Mouse (Mus musculus) embryonic facial prominence, embryonic 12.5 days (tissue): ENCODE measurements around the gene Syt7. TPM values are rescaled to one million over a fixed set of nuclear protein-coding genes. Genes with fewer than 3 reads are reported as not detected.

ENCODE experiments used
- ATAC-seq: fragments of 200-750 bp; cut with Nextera tagmentation; 2 replicates; pipeline ENCODE4 v1.8.0; 2017; ENCODE audit not compliant: insufficient number of reproducible peaks, insufficient read depth, low FRiP score, low TSS enrichment
- H3K27ac ChIP-seq: fragments of 300-500 bp; sonication (generic); 2 replicates; pipeline ENCODE4 v1.5.1; 2016; ENCODE audit warnings: mild to moderate bottlenecking
- H3K27me3 ChIP-seq: fragments of 300-500 bp; sonication (generic); 2 replicates; pipeline ENCODE4 v1.6.1; 2016; ENCODE audit warnings: mild to moderate bottlenecking, moderate library complexity
- H3K36me3 ChIP-seq: fragments of 300-500 bp; sonication (generic); 2 replicates; pipeline ENCODE4 v1.6.1; 2016; ENCODE audit warnings: mild to moderate bottlenecking
- H3K4me1 ChIP-seq: fragments of 300-500 bp; sonication (generic); 2 replicates; pipeline ENCODE4 v1.6.1; 2016
- H3K4me2 ChIP-seq: fragments of 300-500 bp; sonication (generic); replicated peaks from 2 replicates; pipeline ENCODE4 v1.6.1; 2016; ENCODE audit warnings: mild to moderate bottlenecking, moderate library complexity
- H3K4me3 ChIP-seq: fragments of 300-500 bp; sonication (generic); 2 replicates; pipeline ENCODE4 v1.5.1; 2016; ENCODE audit warnings: mild to moderate bottlenecking
- H3K9ac ChIP-seq: fragments of 300-500 bp; sonication (generic); 2 replicates; pipeline ENCODE4 v1.6.1; 2016; ENCODE audit warnings: mild to moderate bottlenecking, moderate library complexity
- H3K9me3 ChIP-seq: fragments of 300-500 bp; sonication (generic); 2 replicates; pipeline ENCODE4 v1.6.1; 2016; ENCODE audit warnings: mild to moderate bottlenecking, moderate library complexity
- WGBS: fragments of 180-500 bp; shearing (Covaris S2); methylation state at CpG from one replicate; pipeline ENCODE4 v1.1.7; 2016; 5-methylcytosine and 5-hydroxymethylcytosine counted together
- polyA plus RNA-seq: library from polyadenylated mRNA; unstranded; fragments of >200 nt; fragmentation: Nextera tagmentation; extraction: Ambion mirVana; gene quantifications from 2 replicates; pipeline ENCODE4 v1.2.1, GENCODE M21; 2016

The Syt7 gene
- polyA plus RNA-seq, 1 experiment from 2014 or later, result 2.1 TPM

DNA sequence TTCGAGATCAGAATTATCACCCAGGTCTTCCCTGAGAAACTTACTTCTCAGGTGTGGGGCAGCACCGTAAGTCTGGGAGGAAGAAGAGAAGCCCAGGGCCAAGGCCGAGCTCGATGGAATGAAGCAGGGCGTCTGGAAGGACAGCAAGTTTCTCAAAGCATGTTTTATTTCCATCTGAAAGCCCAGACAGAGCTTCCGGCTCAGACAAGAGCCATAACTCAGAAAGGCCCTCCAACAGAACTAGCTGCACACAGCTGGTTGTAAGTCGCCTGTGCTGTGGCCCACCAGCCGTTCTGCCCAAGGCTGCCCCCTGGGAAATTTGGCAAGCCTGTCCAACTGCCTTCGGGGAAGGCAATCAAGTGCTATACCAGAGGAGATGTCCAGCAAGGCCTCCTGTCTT, 38.5 kb downstream of the Syt7 start:
- Histone ChIP-seq H3K9ac (no peak overlapping the region), H3K4me1 (peaks cover 16% of the 10 kb centered on the region), H3K4me3 (no peak overlapping the region), H3K9me3 (no peaks in the 10 kb centered on the region), H3K27me3 (peaks cover 22% of the 10 kb centered on the region), H3K36me3 (no peaks in the 10 kb centered on the region), H3K27ac (no peak overlapping the region), H3K4me2 (no peak overlapping the region)
- 73% methylated on average over 9 of the region's 9 CpGs for WGBS
- ATAC-seq, result no peak

DNA sequence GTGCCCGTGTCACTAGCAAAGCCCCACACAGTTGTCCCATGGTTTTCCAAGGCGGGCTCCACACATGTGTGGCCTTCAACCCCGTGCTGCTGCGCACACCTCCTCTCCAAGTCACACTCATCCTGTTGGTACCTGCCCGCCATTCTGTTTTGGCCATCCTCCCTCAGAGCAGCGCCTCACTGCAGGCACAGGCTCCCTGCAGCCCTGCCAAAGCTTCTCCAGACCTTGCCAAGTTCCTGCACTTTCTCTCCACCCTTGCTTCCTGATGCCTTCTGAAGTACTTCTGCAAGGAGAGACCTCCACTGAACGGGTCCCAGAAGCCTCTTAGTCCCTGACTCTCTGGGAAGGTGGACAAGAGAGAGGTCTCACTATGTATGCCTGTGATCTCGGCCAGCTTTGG, 40.5 kb downstream of the Syt7 start:
- no peak overlapping the region for H3K27ac ChIP-seq
- H3K27me3 ChIP-seq, result 0 out of 2 replicates have a peak, but pooled peaks cover 6% of the 10 kb centered on the region
- 86% methylated on average over 8 of the region's 8 CpGs for WGBS
- no peaks in the 10 kb centered on the region for H3K36me3 ChIP-seq
- no peak overlapping the region for H3K4me2 ChIP-seq
- H3K4me1 ChIP-seq, result peaks cover 10% of the 10 kb centered on the region; the same call in 1 of the 2 replicates
- no peak overlapping the region for H3K4me3 ChIP-seq
- no peak for ATAC-seq
- no peak overlapping the region for H3K9ac ChIP-seq
- H3K9me3 ChIP-seq, result no peaks in the 10 kb centered on the region

DNA sequence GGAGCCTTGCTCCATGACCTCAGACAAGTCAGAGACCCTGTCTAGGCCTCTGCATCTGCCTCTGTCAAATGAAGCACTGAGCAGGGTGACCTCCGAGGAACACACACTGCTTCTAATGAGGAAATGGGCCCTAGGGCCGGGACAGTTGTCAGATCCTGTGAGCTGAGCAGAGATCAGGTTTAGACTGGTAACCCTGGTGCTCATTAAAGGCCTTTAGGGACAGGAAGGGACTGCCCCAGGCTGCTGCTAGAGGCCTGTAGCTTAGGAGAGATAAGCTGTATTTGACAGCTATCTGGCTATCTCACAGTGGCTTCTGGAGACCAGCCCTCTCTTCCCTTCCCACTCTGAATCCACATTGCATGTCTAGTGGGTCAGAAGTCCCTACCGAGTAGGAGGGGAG, 42.5 kb downstream of the Syt7 start:
- WGBS, result 24% methylated on average over 3 of the region's 3 CpGs
- ATAC-seq, result no peak
- Histone ChIP-seq H3K9ac (no peak overlapping the region), H3K27me3 (0 out of 2 replicates have a peak, but pooled peaks cover 3% of the 10 kb centered on the region), H3K4me3 (no peak overlapping the region), H3K4me1 (peaks cover 10% of the 10 kb centered on the region; the same call in 1 of the 2 replicates), H3K9me3 (no peaks in the 10 kb centered on the region), H3K27ac (no peak overlapping the region), H3K4me2 (no peak overlapping the region), H3K36me3 (no peaks in the 10 kb centered on the region)

DNA sequence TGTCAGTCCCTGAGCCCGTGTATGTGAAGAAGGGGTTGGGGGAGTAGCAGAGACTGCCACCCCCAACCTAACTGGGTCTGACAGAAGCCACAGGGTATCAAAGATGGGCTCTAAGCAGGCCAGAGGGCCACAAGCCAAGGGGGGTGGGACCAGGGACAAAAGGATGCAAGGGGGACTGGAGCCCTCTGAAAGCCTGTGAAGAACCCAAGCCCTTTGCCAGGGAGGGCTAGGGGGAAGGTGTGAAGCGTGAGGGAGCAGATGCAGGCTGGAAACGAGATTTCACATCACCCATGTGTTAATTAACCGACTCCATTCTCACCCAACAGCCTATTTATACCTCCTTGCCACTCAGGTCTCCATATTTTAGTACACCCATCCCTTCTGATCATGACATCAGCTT, 43.0 kb downstream of the Syt7 start:
- H3K9ac ChIP-seq, result no peak overlapping the region
- H3K4me1 ChIP-seq, result peaks cover 10% of the 10 kb centered on the region; the same call in 1 of the 2 replicates
- no peak overlapping the region for H3K4me2 ChIP-seq
- ATAC-seq, result no peak
- H3K4me3 ChIP-seq, result no peak overlapping the region
- H3K27ac ChIP-seq, result no peak overlapping the region
- 43% methylated on average over 4 of the region's 4 CpGs for WGBS
- H3K27me3 ChIP-seq, result 0 out of 2 replicates have a peak, but pooled peaks cover 3% of the 10 kb centered on the region
- no peaks in the 10 kb centered on the region for H3K9me3 ChIP-seq
- H3K36me3 ChIP-seq, result no peaks in the 10 kb centered on the region

DNA sequence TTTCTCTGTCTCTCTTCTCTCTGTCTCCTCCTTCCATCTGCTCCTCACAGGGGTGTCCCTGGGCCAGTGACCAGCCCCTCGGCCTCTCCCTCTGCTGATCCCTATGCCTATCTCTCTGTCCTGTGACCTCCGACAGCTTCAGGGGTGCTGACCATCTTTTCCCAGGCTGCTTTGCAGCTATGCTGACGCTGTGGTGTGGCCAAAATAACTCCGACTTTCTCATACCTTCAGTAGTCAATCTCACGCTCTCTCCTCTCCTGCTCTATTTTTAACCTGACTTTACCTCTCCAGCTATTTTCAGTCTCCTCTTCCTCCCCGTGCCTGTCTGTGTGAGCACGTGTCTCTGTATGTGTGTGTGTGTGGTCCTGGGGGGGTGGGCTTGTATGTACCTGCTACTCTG, 44.3 kb downstream of the Syt7 start:
- 76% methylated on average over 7 of the region's 7 CpGs for WGBS
- H3K27me3 ChIP-seq, result 0 out of 2 replicates have a peak, but pooled peaks cover 3% of the 10 kb centered on the region
- H3K9ac ChIP-seq, result no peak overlapping the region
- no peak overlapping the region for H3K4me3 ChIP-seq
- H3K9me3 ChIP-seq, result no peaks in the 10 kb centered on the region
- H3K4me2 ChIP-seq, result no peak overlapping the region
- no peaks in the 10 kb centered on the region for H3K36me3 ChIP-seq
- no peak overlapping the region for H3K27ac ChIP-seq
- ATAC-seq, result no peak
- peaks cover 10% of the 10 kb centered on the region; the same call in 1 of the 2 replicates for H3K4me1 ChIP-seq

DNA sequence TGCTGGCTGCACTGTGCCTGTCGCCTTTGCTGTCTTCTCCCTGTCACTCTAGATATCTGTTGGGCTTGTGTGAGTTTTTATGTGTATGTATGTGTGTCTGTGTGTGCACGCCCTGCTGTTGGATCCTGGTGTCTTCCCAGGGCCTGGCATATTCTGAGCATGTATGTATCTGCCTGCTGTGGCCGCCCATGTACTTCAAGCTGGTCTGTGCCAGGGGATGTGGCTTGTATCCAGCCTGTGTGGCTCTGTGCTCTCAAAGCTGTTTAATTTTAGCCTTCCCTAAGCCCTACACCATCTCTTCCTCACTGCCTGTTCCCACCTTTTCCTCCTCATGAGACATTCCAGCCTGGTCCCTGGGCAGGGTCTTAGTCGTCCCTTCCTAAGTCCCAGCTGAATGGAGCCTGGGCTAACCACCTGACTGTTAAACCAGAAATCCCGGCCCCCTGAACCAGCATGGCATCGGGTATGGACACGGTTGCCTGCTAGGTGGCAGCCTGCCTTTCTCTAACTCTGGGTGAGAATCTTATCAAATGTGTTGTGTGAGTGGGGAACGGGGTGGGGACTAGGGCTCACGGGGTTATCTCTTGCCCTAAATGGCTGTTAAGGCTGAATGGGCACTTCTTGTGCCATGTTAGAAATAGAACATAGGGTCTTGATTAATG, 45.1 kb downstream of the Syt7 start:
- Histone ChIP-seq H3K9ac (no peak overlapping the region), H3K27ac (no peak overlapping the region), H3K4me3 (no peak overlapping the region), H3K9me3 (no peaks in the 10 kb centered on the region), H3K4me2 (no peak overlapping the region), H3K27me3 (0 out of 2 replicates have a peak, but pooled peaks cover 3% of the 10 kb centered on the region), H3K4me1 (peaks cover 10% of the 10 kb centered on the region; the same call in 1 of the 2 replicates), H3K36me3 (no peaks in the 10 kb centered on the region)
- 69% methylated on average over 9 of the region's 9 CpGs for WGBS
- ATAC-seq, result no peak

DNA sequence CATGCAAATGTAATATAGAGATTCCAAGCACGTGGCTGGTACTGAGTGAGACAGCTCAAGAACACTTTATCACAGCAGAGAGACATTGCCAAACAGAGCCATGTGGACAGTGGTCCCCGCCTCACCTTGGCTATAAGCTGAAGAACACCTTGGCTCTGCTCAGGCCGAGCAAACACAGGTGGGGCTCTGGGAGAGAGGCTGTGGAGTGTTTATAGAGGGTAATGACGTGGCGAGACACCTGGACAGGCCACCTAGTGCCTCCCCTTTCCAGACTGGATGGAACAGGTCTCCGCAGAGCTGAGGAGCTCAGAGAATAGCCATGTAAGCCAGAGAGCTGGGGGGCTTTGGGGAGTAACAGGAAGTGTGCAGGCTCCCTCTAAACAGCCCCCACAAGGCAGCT, 46.0 kb downstream of the Syt7 start:
- peaks cover 7% of the 10 kb centered on the region; the same call in 1 of the 2 replicates for H3K4me1 ChIP-seq
- no peak overlapping the region for H3K27ac ChIP-seq
- H3K4me3 ChIP-seq, result no peak overlapping the region
- no peak for ATAC-seq
- 75% methylated on average over 6 of the region's 6 CpGs for WGBS
- no peaks in the 10 kb centered on the region for H3K9me3 ChIP-seq
- no peak overlapping the region for H3K9ac ChIP-seq
- no peaks in the 10 kb centered on the region for H3K36me3 ChIP-seq
- 0 out of 2 replicates have a peak, but pooled peaks cover 3% of the 10 kb centered on the region for H3K27me3 ChIP-seq
- H3K4me2 ChIP-seq, result no peak overlapping the region

DNA sequence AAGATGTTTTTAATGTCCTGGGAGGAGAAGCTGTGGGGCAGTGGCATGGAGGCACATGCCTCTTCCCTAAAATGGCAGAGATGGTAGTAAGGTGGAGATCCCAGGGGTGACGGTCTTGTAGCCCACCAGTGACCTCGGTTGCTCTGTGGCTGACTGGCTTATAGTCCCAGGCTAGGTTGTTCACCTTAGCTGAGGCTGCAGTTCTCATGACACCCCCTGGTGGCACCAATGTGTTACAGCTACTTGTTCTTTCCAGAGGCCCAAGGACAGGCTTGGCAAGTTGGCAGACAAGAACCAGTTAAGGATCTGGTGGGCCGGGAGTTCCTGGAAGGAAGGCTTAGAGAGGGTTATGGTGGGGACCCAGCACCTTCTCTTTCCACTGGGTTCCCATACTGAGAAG, 47.0 kb downstream of the Syt7 start:
- no peak for ATAC-seq
- Histone ChIP-seq H3K4me1 (no peaks in the 10 kb centered on the region), H3K9ac (no peak overlapping the region), H3K9me3 (no peaks in the 10 kb centered on the region), H3K27ac (no peak overlapping the region), H3K27me3 (0 out of 2 replicates have a peak, but pooled peaks cover 3% of the 10 kb centered on the region), H3K36me3 (no peaks in the 10 kb centered on the region), H3K4me3 (no peak overlapping the region), H3K4me2 (no peak overlapping the region)
- WGBS, result 32% methylated on average over 3 of the region's 3 CpGs

DNA sequence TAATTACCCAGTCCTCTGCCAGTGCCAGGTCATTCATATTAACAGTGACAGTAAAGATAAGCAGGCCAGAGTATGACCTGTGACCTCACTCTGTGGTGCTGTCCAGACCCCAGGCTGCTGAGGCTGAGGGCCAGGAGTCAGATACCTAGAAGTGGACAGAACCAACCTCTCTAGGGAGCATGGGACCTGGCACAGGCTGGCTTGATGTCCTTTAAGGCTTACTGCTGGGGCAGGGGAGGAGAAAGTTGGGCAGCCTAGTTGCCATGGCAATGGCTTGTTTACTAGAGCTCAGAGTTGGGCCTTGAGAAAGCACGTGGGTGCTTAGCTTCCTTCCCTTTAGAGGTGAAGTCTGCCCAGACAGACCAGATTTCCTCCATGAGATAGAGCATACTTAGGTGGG, 47.8 kb downstream of the Syt7 start:
- 29% methylated on average over 1 of the region's 1 CpGs for WGBS
- Histone ChIP-seq H3K36me3 (no peaks in the 10 kb centered on the region), H3K9me3 (no peaks in the 10 kb centered on the region), H3K4me3 (no peak overlapping the region), H3K4me2 (no peak overlapping the region), H3K4me1 (no peaks in the 10 kb centered on the region), H3K9ac (no peak overlapping the region), H3K27me3 (0 out of 2 replicates have a peak, but pooled peaks cover 3% of the 10 kb centered on the region), H3K27ac (no peak overlapping the region)
- no peak for ATAC-seq

DNA sequence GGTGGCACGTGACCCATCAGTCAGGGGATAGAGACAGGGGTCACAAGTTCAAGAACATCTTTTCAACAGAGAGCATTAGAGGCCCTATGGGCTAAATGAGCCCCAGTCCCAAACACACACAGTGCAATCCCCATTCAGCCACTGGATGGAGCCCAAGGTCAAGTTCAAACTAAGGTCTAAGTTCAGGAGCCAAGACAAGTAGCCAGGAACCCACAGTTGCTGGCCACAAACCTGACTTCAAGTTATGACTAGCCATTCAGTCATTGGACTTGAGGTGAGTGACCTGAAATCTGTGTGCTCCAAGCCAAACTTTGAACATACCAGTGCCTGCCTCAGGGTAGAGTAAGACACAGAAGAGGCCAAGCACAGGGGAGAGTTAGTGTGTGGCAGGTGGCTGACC, 48.6 kb downstream of the Syt7 start:
- Histone ChIP-seq H3K27ac (no peak overlapping the region), H3K4me2 (no peak overlapping the region), H3K9me3 (no peaks in the 10 kb centered on the region), H3K4me1 (no peaks in the 10 kb centered on the region), H3K36me3 (no peaks in the 10 kb centered on the region), H3K9ac (no peak overlapping the region), H3K27me3 (0 out of 2 replicates have a peak, but pooled peaks cover 3% of the 10 kb centered on the region), H3K4me3 (no peak overlapping the region)
- WGBS, result 65% methylated on average over 1 of the region's 1 CpGs
- ATAC-seq, result no peak

DNA sequence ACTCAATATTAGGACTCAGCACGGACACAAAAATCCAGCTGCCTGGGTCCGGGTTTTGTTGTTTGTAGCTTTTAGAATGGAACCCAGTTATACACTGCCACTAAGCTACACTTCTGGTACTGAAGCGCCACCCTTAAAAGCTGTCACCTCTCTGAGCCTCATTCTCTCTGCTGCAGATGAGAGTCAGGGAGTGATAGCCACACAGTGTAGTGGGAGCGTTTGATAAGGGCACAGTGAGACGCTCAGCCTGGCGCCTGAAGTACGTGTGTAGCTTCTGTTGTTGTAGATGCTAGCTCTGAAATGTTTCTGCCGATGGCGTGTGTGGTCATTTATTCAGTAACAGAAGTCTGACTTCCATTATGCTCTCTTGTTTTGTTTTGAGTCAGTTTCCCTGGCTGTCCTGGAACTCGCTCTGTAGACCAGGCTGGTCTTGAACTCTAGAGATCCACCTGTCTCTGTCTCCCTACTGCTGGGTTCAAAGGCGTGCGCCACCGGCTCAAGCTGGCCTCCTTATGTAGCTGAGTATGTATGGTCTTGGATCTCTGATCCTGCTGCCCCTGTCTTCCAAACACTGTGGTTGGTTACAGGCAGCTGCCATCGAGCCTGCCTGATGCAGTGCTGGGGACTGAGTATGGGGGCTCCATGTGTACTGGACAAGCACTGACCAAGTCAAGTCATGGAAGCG, 55.9 kb downstream of the Syt7 start:
- H3K9ac ChIP-seq, result no peak overlapping the region
- H3K27me3 ChIP-seq, result no peaks in the 10 kb centered on the region
- H3K4me3 ChIP-seq, result no peak overlapping the region
- WGBS, result 90% methylated on average over 15 of the region's 15 CpGs
- no peak for ATAC-seq
- H3K27ac ChIP-seq, result no peak overlapping the region
- no peaks in the 10 kb centered on the region for H3K36me3 ChIP-seq
- no peaks in the 10 kb centered on the region for H3K4me1 ChIP-seq
- no peak overlapping the region for H3K4me2 ChIP-seq
- H3K9me3 ChIP-seq, result no peaks in the 10 kb centered on the region

DNA sequence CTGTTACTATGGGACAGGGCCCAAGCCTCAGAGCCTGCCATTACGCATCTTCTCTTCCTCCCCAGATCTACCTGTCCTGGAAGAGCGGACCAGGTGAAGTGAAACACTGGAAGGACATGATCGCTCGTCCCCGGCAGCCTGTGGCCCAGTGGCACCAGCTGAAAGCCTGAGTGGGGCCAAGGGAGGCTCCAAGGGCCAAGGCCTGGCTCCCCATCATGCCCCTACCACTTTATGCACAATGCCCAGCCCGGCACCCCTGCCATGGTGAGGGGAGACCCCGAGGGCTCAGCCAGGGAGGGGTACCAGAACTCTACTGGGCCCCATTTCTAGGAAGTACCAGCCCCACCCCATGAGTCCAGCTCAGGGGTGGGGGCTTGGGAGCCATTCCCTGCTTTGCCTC, 59.4 kb downstream of the Syt7 start:
- Histone ChIP-seq H3K9ac (no peak overlapping the region), H3K4me1 (no peaks in the 10 kb centered on the region), H3K9me3 (no peaks in the 10 kb centered on the region), H3K27me3 (0 out of 2 replicates have a peak, but pooled peaks cover 5% of the 10 kb centered on the region), H3K27ac (no peak overlapping the region), H3K4me2 (no peak overlapping the region), H3K36me3 (no peaks in the 10 kb centered on the region), H3K4me3 (no peak overlapping the region)
- WGBS, result 93% methylated on average over 7 of the region's 7 CpGs
- ATAC-seq, result no peak
